Mouse (Mus musculus) right cerebral cortex, postnatal 36 days (tissue): ENCODE measurements around the gene Pigl.

Experiments used
- DNase-seq, 2 experiments: peaks; one replicate each; pipeline ENCODE4 v3.0.0; 2022; ENCODE audit warnings: low spot score in 2 of 2, mixed read lengths in 1 of 2

Pigl gene

GRCm38 (mm10) chr11:62558152-62558551 is 99.9 kb downstream of the Pigl start:
- no peak for DNase-seq

- DNase-seq = no peak
Measured at GRCm38 (mm10) chr11:62558961-62559646, 100.8 kb downstream of the Pigl start.

- no peak for DNase-seq
Measured at GRCm38 (mm10) chr11:62560463-62561016, 102.3 kb downstream of the Pigl start.

- DNase-seq = no peak
Measured at GRCm38 (mm10) chr11:62563590-62563989, 105.3 kb downstream of the Pigl start.
